Mouse (Mus musculus): Measurements from ENCODE around the gene Ppp1r12b. TPM values are rescaled to one million over a fixed set of nuclear protein-coding genes. Genes with fewer than 3 reads are reported as not detected.

Gene Ppp1r12b
- polyA plus RNA-seq, 1 experiment from 2014 or later: 18.0 TPM

DNA sequence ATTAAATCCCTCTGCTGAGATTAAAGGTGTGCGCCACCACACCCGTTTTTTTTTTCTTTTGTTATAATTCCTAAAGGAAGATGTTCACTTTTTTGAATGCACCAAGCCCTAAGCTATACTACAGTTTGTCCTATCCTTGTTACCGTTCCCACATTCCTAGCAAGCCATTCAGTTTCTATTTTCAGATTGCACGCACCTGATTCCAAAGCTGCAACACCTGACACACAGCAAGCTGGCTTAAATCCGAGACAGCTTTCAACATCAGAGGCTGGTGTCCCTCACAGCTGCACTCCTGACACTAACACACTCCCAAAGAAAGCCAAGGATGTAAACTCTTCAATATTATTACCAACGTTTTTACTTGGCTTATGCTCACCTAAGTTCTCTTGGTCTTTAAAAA is 19.4 kb downstream of the Ppp1r12b start:
- no peak for ATAC-seq
- Histone ChIP-seq H3K4me3 (replicated peaks) (no peak overlapping the region), H3K27me3 (replicated peaks) (no peaks in the 10 kb centered on the region), H3K27ac (no peak overlapping the region), H3K4me2 (replicated peaks) (no peak overlapping the region), H3K9ac (no peak overlapping the region), H3K4me1 (replicated peaks) (no peaks in the 10 kb centered on the region), H3K9me3 (no peaks in the 10 kb centered on the region), H3K36me3 (no peaks in the 10 kb centered on the region)
- 87% methylated on average over 6 of the region's 6 CpGs for WGBS

DNA sequence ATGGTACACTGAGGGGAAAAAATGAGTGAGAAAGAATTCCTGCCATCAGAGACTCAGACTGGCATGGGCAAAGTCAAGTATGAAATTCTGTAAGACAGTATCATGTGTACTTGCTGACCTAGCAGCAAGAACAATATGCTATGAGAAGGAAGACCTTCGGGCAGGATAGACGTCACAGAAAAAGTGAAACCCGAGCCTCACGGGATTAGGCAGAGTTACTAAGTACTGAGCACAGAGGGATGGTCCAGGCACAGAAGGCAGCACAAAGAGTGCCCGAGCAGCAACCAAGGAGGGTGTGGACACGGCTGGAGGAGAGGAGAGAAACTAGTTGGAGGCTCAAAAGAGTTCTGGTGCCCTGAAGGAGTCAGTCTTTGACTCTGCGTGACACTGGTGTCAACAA is 23.3 kb downstream of the Ppp1r12b start:
- no peaks in the 10 kb centered on the region for H3K4me1 ChIP-seq (replicated peaks)
- no peaks in the 10 kb centered on the region for H3K27me3 ChIP-seq (replicated peaks)
- no peak overlapping the region for H3K4me2 ChIP-seq (replicated peaks)
- no peak overlapping the region for H3K9ac ChIP-seq
- no peak for ATAC-seq
- WGBS: 54% methylated on average over 7 of the region's 7 CpGs
- H3K27ac ChIP-seq: no peak overlapping the region
- H3K9me3 ChIP-seq: no peaks in the 10 kb centered on the region
- no peak overlapping the region for H3K4me3 ChIP-seq (replicated peaks)
- no peaks in the 10 kb centered on the region for H3K36me3 ChIP-seq

DNA sequence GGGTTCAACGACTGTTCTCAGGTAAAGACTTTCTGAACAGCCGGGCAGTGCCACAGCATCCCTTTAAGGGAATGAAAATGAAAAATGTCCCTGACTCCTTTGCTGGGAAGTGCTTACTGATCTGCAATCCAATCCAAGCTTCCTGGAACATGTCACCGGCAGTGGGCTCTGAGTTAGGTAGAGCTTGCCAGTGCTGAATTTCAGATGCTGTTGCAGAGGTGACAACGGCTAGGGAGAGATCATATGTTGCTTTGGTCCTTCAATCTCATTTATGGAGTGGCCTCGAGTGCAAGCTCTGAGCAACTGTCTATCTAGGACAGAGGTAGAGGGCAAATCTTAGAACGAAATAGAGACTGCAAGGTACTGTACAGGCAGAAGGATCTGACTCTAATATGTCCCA is 36.7 kb downstream of the Ppp1r12b start:
- H3K27ac ChIP-seq: no peak overlapping the region
- no peak for ATAC-seq
- no peaks in the 10 kb centered on the region for H3K9me3 ChIP-seq
- H3K4me3 ChIP-seq (replicated peaks): no peak overlapping the region
- no peak overlapping the region for H3K4me2 ChIP-seq (replicated peaks)
- no peaks in the 10 kb centered on the region for H3K36me3 ChIP-seq
- no peak overlapping the region for H3K9ac ChIP-seq
- 87% methylated on average over 6 of the region's 6 CpGs for WGBS
- no peaks in the 10 kb centered on the region for H3K27me3 ChIP-seq (replicated peaks)
- no peaks in the 10 kb centered on the region for H3K4me1 ChIP-seq (replicated peaks)

DNA sequence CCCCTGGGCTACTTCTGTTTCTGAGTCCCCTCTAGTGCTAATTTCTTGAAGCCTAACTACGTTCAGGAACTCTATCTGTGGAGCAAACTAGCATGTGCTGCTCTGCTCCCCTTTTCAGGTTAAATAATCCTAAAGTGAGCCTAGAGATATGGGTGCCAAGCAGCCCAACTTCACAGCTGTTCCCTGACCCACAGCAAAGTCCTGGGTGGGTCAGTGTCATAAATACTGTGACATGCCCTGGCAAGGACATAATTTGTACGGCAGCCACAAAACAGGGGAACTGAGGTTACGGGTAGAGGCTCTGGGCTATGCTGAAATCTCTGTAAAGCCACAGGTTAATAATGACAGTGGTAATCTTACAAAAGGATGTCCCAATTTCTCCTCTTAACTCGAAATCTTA is 40.3 kb downstream of the Ppp1r12b start:
- Histone ChIP-seq H3K27ac (no peak overlapping the region), H3K27me3 (replicated peaks) (no peaks in the 10 kb centered on the region), H3K4me1 (replicated peaks) (no peaks in the 10 kb centered on the region), H3K9ac (no peak overlapping the region), H3K4me3 (replicated peaks) (no peak overlapping the region), H3K36me3 (no peaks in the 10 kb centered on the region), H3K9me3 (no peaks in the 10 kb centered on the region), H3K4me2 (replicated peaks) (no peak overlapping the region)
- WGBS: 80% methylated on average over 4 of the region's 4 CpGs
- no peak for ATAC-seq

DNA sequence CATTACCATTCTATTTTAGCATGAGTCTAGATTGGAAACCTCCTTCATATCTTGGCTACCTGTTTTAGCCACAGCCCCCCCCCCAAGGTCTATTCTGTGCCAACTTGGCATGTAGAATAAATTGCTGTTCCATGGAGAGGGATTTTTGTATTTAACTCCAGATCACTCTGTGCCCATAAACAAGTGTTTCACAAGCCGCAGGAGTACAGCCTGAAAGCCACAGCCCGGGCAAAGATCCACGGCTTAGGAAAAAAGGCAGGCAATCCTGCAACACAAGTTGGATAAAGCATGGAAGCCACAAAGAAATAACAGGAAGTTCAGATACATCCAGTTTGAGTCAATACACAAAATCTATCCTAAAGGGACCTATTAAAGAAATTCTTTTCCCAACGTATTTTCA is 42.2 kb downstream of the Ppp1r12b start:
- Histone ChIP-seq H3K27me3 (replicated peaks) (no peaks in the 10 kb centered on the region), H3K4me2 (replicated peaks) (no peak overlapping the region), H3K36me3 (no peaks in the 10 kb centered on the region), H3K4me1 (replicated peaks) (peaks cover 2% of the 10 kb centered on the region; the same call in 1 of the 2 replicates), H3K9me3 (no peaks in the 10 kb centered on the region), H3K4me3 (replicated peaks) (no peak overlapping the region), H3K9ac (no peak overlapping the region), H3K27ac (no peak overlapping the region)
- WGBS: 94% methylated on average over 4 of the region's 4 CpGs
- no peak for ATAC-seq

DNA sequence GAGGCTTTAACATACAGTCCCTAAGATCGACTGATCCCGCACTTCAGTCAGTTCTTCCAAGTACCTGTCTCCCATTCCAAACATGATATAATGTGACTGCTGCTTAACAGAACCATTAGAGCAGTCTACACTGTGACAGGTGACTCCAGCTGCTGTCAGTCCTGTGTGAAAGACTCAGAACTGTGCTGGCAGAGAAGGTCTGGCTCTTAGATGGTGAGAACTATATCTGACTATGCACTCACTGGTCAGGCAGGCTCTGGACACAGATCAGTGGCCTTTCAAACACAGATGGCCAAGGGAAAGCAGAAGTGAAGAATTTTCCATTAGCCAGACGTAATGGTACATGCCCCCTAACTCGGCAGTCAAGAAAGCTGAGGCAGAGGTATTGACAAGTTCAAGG is 43.9 kb downstream of the Ppp1r12b start:
- no peaks in the 10 kb centered on the region for H3K27me3 ChIP-seq (replicated peaks)
- no peak overlapping the region for H3K9ac ChIP-seq
- no peak overlapping the region for H3K27ac ChIP-seq
- no peak overlapping the region for H3K4me3 ChIP-seq (replicated peaks)
- no peak overlapping the region for H3K4me2 ChIP-seq (replicated peaks)
- no peak for ATAC-seq
- no peaks in the 10 kb centered on the region for H3K9me3 ChIP-seq
- peaks cover 2% of the 10 kb centered on the region; the same call in 1 of the 2 replicates for H3K4me1 ChIP-seq (replicated peaks)
- 75% methylated on average over 4 of the region's 4 CpGs for WGBS
- H3K36me3 ChIP-seq: no peaks in the 10 kb centered on the region

DNA sequence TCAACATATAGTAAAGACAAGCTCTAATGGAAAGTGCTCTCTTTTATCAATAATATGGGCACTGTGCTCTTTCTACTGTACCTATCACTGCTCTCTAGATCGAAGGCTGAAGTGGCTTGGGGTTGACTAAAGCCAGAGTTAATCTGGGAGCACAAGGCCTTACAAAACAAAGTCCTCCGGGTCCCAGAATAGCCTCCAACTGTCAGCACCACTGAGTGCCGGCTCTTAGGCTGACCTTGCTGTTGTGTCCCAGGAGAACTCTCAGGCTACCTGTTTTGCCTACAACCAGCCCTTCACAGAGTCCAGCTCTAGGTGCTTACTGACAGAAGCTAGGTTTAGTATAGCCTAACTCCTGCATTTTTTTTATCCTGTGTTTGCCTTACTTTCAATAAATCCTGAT is 45.7 kb downstream of the Ppp1r12b start:
- Histone ChIP-seq H3K27ac (no peak overlapping the region), H3K4me2 (replicated peaks) (no peak overlapping the region), H3K4me1 (replicated peaks) (peaks cover 2% of the 10 kb centered on the region; the same call in 1 of the 2 replicates), H3K4me3 (replicated peaks) (no peak overlapping the region), H3K9me3 (no peaks in the 10 kb centered on the region), H3K9ac (no peak overlapping the region), H3K36me3 (no peaks in the 10 kb centered on the region), H3K27me3 (replicated peaks) (no peaks in the 10 kb centered on the region)
- WGBS: 53% methylated on average over 3 of the region's 3 CpGs
- ATAC-seq: no peak

DNA sequence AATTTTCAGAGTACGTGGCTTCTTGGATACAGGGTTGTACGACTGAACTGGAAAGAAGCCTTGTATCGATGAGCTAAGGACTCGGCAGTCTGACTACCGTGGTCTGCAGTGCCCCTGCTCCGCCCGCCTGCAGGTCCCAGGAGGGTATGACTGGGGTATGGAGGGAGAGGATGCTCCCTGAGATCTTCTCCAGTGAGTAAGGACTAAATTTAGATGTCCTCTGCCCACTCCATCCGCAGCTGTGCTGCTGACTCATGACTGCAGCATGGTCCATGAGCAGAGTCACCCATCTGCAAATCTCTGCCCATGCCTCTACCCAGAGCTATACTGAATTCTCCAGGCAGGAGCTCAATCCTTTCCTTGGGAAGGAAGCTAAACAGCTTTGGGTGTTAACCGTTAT is 46.3 kb downstream of the Ppp1r12b start:
- no peaks in the 10 kb centered on the region for H3K9me3 ChIP-seq
- H3K4me2 ChIP-seq (replicated peaks): no peak overlapping the region
- 63% methylated on average over 9 of the region's 9 CpGs for WGBS
- no peak for ATAC-seq
- no peaks in the 10 kb centered on the region for H3K36me3 ChIP-seq
- H3K9ac ChIP-seq: no peak overlapping the region
- H3K27ac ChIP-seq: no peak overlapping the region
- no peaks in the 10 kb centered on the region for H3K27me3 ChIP-seq (replicated peaks)
- H3K4me3 ChIP-seq (replicated peaks): no peak overlapping the region
- H3K4me1 ChIP-seq (replicated peaks): peaks cover 2% of the 10 kb centered on the region; the same call in 1 of the 2 replicates

DNA sequence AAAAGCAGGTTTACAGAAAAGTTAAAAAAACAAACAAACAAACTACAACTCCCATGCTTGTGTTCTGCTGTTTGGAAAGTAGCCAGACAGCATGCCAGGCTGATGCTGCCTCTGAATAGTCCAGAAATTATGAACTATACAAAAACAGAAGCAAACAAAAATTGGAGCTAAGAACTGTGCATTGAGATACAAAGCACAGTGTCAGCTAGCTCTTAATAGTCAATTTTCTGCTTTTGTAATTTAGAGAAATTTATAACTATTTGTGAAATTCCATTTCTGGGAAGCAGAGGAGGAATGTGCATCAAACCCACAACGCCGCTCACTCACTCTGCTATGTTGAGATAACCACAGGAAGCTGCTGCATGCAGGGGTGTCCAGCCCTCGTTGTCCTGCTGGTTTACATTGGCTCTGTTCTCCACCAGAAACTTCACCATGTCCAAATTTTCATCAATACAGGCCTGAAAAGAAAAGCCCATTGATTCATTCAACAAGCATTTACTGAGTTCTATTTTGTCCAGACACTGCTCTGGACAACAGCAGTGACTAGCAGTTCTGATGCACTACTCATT is 53.6 kb downstream of the Ppp1r12b start:
- Histone ChIP-seq H3K4me1 (replicated peaks) (no peaks in the 10 kb centered on the region), H3K4me3 (replicated peaks) (no peak overlapping the region), H3K27me3 (replicated peaks) (no peaks in the 10 kb centered on the region), H3K9ac (no peak overlapping the region), H3K27ac (no peak overlapping the region), H3K9me3 (no peaks in the 10 kb centered on the region), H3K4me2 (replicated peaks) (no peak overlapping the region), H3K36me3 (no peaks in the 10 kb centered on the region)
- 66% methylated on average over 3 of the region's 3 CpGs for WGBS
- no peak for ATAC-seq

DNA sequence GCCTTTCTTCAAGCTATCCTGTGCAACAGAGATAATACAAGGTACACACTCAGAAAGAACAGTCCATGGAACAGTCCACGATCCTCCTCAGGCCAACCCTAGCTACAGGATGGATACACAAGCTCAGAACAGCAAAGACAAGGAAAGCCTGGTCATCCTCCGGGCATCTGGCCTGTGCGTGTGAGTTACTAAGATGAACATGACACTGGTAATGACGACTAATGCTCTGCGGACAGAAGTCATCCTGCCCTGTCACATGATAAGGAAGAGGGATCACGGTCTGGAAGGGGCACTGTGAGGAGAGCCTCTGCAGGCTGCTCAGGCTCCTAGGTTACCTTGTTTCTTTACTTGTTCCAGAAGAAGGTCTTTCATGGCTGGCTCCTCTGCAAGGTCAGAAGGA is 59.7 kb downstream of the Ppp1r12b start:
- Histone ChIP-seq H3K27me3 (replicated peaks) (no peaks in the 10 kb centered on the region), H3K4me1 (replicated peaks) (no peaks in the 10 kb centered on the region), H3K4me2 (replicated peaks) (no peak overlapping the region), H3K27ac (no peak overlapping the region), H3K9ac (no peak overlapping the region), H3K9me3 (no peaks in the 10 kb centered on the region), H3K4me3 (replicated peaks) (no peak overlapping the region), H3K36me3 (no peaks in the 10 kb centered on the region)
- no peak for ATAC-seq
- 95% methylated on average over 6 of the region's 6 CpGs for WGBS

DNA sequence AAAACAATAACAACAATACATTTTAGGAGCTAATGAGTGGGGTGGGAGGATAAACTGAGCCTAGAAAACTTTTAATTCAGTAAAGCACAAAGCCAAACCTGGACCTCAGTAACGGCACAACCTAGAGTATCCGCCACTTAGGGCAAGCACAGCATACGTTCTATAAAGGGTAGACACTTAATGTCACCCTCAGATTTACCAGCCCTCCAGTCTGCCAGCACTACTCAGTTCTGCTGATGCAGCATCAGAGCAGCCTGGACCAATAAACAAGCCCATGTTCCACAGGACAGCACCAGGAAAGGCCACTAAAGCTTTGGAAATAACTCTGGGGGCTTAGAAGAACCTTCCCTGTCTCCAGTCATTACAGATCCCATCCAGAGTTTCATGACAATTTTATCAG is 60.9 kb downstream of the Ppp1r12b start:
- no peaks in the 10 kb centered on the region for H3K4me1 ChIP-seq (replicated peaks)
- H3K27me3 ChIP-seq (replicated peaks): no peaks in the 10 kb centered on the region
- H3K9me3 ChIP-seq: no peaks in the 10 kb centered on the region
- H3K9ac ChIP-seq: no peak overlapping the region
- ATAC-seq: no peak
- no peak overlapping the region for H3K27ac ChIP-seq
- no peaks in the 10 kb centered on the region for H3K36me3 ChIP-seq
- no peak overlapping the region for H3K4me2 ChIP-seq (replicated peaks)
- no peak overlapping the region for H3K4me3 ChIP-seq (replicated peaks)
- WGBS: 90% methylated on average over 3 of the region's 3 CpGs

DNA sequence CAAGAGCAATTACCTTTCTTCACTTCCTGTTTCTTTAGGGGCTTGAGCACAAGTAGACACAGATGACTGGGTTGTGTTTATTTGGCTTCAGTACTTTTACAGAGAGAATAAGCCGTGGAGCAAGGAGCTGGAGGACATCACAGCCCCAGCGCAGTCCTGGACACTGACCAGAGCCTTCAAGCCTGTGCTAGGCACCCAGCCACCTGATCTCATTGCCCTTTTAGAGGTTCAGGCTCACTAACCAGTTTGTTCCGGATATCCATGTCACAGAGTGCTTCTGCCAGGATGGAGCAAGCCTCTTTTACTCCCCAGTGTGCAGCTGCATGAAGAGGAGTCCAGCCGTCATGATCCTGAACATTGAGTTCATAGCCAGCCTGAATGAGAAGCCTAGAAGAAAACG is 63.8 kb downstream of the Ppp1r12b start:
- Histone ChIP-seq H3K4me1 (replicated peaks) (no peaks in the 10 kb centered on the region), H3K9me3 (no peaks in the 10 kb centered on the region), H3K27me3 (replicated peaks) (no peaks in the 10 kb centered on the region), H3K36me3 (no peaks in the 10 kb centered on the region), H3K9ac (no peak overlapping the region), H3K27ac (no peak overlapping the region), H3K4me2 (replicated peaks) (no peak overlapping the region), H3K4me3 (replicated peaks) (no peak overlapping the region)
- no peak for ATAC-seq
- WGBS: 73% methylated on average over 5 of the region's 5 CpGs

DNA sequence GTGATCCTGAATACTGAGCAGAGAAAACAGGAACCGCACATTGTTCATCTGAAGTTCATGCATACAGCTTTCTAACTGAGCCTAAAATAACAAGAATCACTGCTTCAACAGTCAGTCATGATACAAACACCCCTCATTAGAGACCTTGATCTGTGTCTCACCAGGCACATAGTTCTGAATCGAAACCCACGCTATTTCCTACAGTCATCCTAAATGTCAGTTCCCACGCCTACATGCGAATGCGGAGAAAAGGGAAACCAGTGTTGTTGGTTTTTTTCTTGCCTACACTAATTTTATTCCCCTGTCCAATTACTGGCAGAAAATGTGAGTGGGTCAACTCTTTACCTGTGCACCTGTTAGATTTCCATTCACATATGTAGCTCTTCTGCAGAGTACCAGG is 66.1 kb downstream of the Ppp1r12b start:
- H3K4me1 ChIP-seq (replicated peaks): no peaks in the 10 kb centered on the region
- 96% methylated on average over 6 of the region's 6 CpGs for WGBS
- H3K27me3 ChIP-seq (replicated peaks): no peaks in the 10 kb centered on the region

More for the DNA sequence above, 66.1 kb downstream of the Ppp1r12b start:
- Histone ChIP-seq H3K9me3 (no peaks in the 10 kb centered on the region), H3K36me3 (no peaks in the 10 kb centered on the region), H3K9ac (no peak overlapping the region), H3K27ac (no peak overlapping the region), H3K4me2 (replicated peaks) (no peak overlapping the region), H3K4me3 (replicated peaks) (no peak overlapping the region)
- ATAC-seq: no peak
